Mouse (Mus musculus): Measurements from ENCODE around the gene Fam111a.

- TF ChIP-seq POLR2A (IDR thresholded peaks at IDR 0.05; ENCODE audit: borderline replicate concordance, control insufficient read depth, low read depth, low read length) (no peak), CTCF (IDR thresholded peaks at IDR 0.05; ENCODE audit: control insufficient read depth, insufficient read depth, low read length) (no peak)
Observed at GRCm38 (mm10) chr19:12598674-12599073, 53.1 kb downstream of the Fam111a start.
